Mouse (Mus musculus): ENCODE measurements around the gene Tpra1.
A peak's percentile ranks its signal among the peaks of the same experiment; 100 is the strongest.

Tpra1 gene

GRCm38 (mm10) chr6:88889410-88890042, 12.5 kb upstream of the Tpra1 start:
- no peak for DNase-seq (ENCODE audit: low spot score in 2 of 2)

GRCm38 (mm10) chr6:88890832-88891231, 11.2 kb upstream of the Tpra1 start:
- DNase-seq (ENCODE audit: low spot score in 2 of 2): no peak

GRCm38 (mm10) chr6:88893559-88893958, 8.5 kb upstream of the Tpra1 start:
- peak; percentile 54 to 66 for DNase-seq (ENCODE audit: low spot score in 2 of 2)

- DNase-seq (ENCODE audit: low spot score in 2 of 2): no peak
These were observed 6.1 kb upstream of the Tpra1 start for GRCm38 (mm10) chr6:88895943-88896342.

GRCm38 (mm10) chr6:88897246-88897645, 4.8 kb upstream of the Tpra1 start:
- DNase-seq (ENCODE audit: low spot score in 2 of 2): no peak

- peak; percentile 85 to 89 for DNase-seq (ENCODE audit: low spot score in 2 of 2)
These were observed 3.5 kb upstream of the Tpra1 start, which contains the start of gene Mcm2 for GRCm38 (mm10) chr6:88898534-88899048. Mcm2 (minus strand) TSS chr6:88898780.

GRCm38 (mm10) chr6:88899086-88899485, 3.0 kb upstream of the Tpra1 start:
- no peak for DNase-seq (ENCODE audit: low spot score in 2 of 2)

- DNase-seq (ENCODE audit: low spot score in 2 of 2): no peak
These were observed 2.4 kb upstream of the Tpra1 start for GRCm38 (mm10) chr6:88899628-88900027.

- DNase-seq (ENCODE audit: low spot score in 2 of 2): no peak
These were observed 580 bp upstream of the Tpra1 start for GRCm38 (mm10) chr6:88901471-88901870.

GRCm38 (mm10) chr6:88903708-88904107, 1.7 kb downstream of the Tpra1 start:
- DNase-seq (ENCODE audit: low spot score in 2 of 2): no peak

GRCm38 (mm10) chr6:88904456-88904974, 2.5 kb downstream of the Tpra1 start:
- no peak for DNase-seq (ENCODE audit: low spot score in 2 of 2)

- no peak for DNase-seq (ENCODE audit: low spot score in 2 of 2)
These were observed 3.0 kb downstream of the Tpra1 start for GRCm38 (mm10) chr6:88905042-88905441.

- DNase-seq (ENCODE audit: low spot score in 2 of 2): peak; percentile 50 to 64
These were observed 4.5 kb downstream of the Tpra1 start for GRCm38 (mm10) chr6:88906369-88907108.

- no peak for DNase-seq (ENCODE audit: low spot score in 2 of 2)
These were observed 7.1 kb downstream of the Tpra1 start for GRCm38 (mm10) chr6:88909151-88909550.

GRCm38 (mm10) chr6:88913022-88913421, 11.0 kb downstream of the Tpra1 start:
- no peak for DNase-seq (ENCODE audit: low spot score in 2 of 2)

GRCm38 (mm10) chr6:88913440-88913839, 11.4 kb downstream of the Tpra1 start:
- no peak for DNase-seq (ENCODE audit: low spot score in 2 of 2)

GRCm38 (mm10) chr6:88914799-88915198, 12.7 kb downstream of the Tpra1 start:
- no peak for DNase-seq (ENCODE audit: low spot score in 2 of 2)

GRCm38 (mm10) chr6:88915510-88915909, 13.5 kb downstream of the Tpra1 start:
- DNase-seq (ENCODE audit: low spot score in 2 of 2): no peak

GRCm38 (mm10) chr6:88916153-88916552, 14.1 kb downstream of the Tpra1 start:
- peak; percentile 34 to 66 for DNase-seq (ENCODE audit: low spot score in 2 of 2)

GRCm38 (mm10) chr6:88918802-88919201, 16.8 kb downstream of the Tpra1 start:
- DNase-seq (ENCODE audit: low spot score in 2 of 2): no peak

GRCm38 (mm10) chr6:88924502-88925275, 22.6 kb downstream of the Tpra1 start:
- no peak for DNase-seq (ENCODE audit: low spot score in 2 of 2)

GRCm38 (mm10) chr6:88925640-88926205, 23.7 kb downstream of the Tpra1 start:
- no peak for DNase-seq (ENCODE audit: low spot score in 2 of 2)

Data from frontal cortex, postnatal 36 days (tissue).